Mouse (Mus musculus) midbrain, embryonic 10.5 days (tissue): ENCODE measurements around the gene Atp1b2. TPM values are rescaled to one million over a fixed set of nuclear protein-coding genes. Genes with fewer than 3 reads are reported as not detected.
"Not testable (repeated sequence)": the region's sequence is repeated elsewhere in the genome, so short reads cannot be mapped to it uniquely, and the experiment has no call there.

ENCODE experiments used
- DNase-seq: peaks from one replicate; pipeline ENCODE4 v3.0.0-alpha.2; 2017; ENCODE audit warnings: low spot score
- H3K27ac ChIP-seq: fragments of 300-500 bp; sonication (generic); replicated peaks from 2 replicates; pipeline ENCODE4 v1.5.1; 2016; ENCODE audit warnings: mild to moderate bottlenecking
- H3K27me3 ChIP-seq: fragments of 300-500 bp; sonication (generic); 2 replicates; pipeline ENCODE4 v1.6.1; 2016; ENCODE audit warnings: low read depth, mild to moderate bottlenecking; ENCODE audit not compliant: poor library complexity, severe bottlenecking
- H3K36me3 ChIP-seq: fragments of 300-500 bp; sonication (generic); 2 replicates; pipeline ENCODE4 v1.6.1; 2016; ENCODE audit warnings: mild to moderate bottlenecking, moderate library complexity
- H3K4me1 ChIP-seq: fragments of 300-500 bp; sonication (generic); 2 replicates; pipeline ENCODE4 v1.6.1; 2016
- H3K4me3 ChIP-seq: fragments of 300-500 bp; sonication (generic); 2 replicates; pipeline ENCODE4 v1.5.1; 2016; ENCODE audit warnings: mild to moderate bottlenecking, moderate library complexity
- H3K9me3 ChIP-seq: fragments of 300-500 bp; sonication (generic); replicated peaks from 2 replicates; pipeline ENCODE4 v1.6.1; 2016; ENCODE audit warnings: mild to moderate bottlenecking
- WGBS: fragments of 180-500 bp; shearing (Covaris S2); methylation state at CpG from one replicate; pipeline ENCODE4 v1.1.7; 2016; 5-methylcytosine and 5-hydroxymethylcytosine counted together
- polyA plus RNA-seq: library from polyadenylated mRNA; unstranded; fragments of >200 nt; fragmentation: Nextera tagmentation; extraction: Ambion mirVana; gene quantifications from 2 replicates; pipeline ENCODE4 v1.2.1, GENCODE M21; 2016

The Atp1b2 gene
- polyA plus RNA-seq = 6.0 and 8.6 TPM in 2 replicates

- WGBS = 4% methylated on average over 32 of the region's 32 CpGs
- peak; percentile 78 for DNase-seq
- H3K27ac ChIP-seq = peak within 1 kb of the TSS; percentile 83
Observed at GRCm38 (mm10) chr11:69605726-69606490, at the start of gene Atp1b2. Gene Atp1b2, minus strand, starts transcription at chr11:69605942.

GRCm38 (mm10) chr11:69654760-69655159, 49.0 kb upstream of the Atp1b2 start:
- no peaks in the 10 kb centered on the region for H3K9me3 ChIP-seq
- no peaks in the 10 kb centered on the region for H3K27me3 ChIP-seq
- H3K27ac ChIP-seq = 0 out of 2 replicates have a peak overlapping the region, but pooled peaks have one; percentile 28
- peaks cover 39% of the 10 kb centered on the region for H3K4me1 ChIP-seq
- H3K4me3 ChIP-seq = no peak overlapping the region
- WGBS = 53% methylated on average over 9 of the region's 9 CpGs
- peaks cover 96% of the 10 kb centered on the region for H3K36me3 ChIP-seq
- DNase-seq = no peak

More at GRCm38 (mm10) chr11:69605726-69606490, at the start of gene Atp1b2:
- peaks cover 38% of the 10 kb centered on the region for H3K27me3 ChIP-seq
- H3K36me3 ChIP-seq = 0 out of 2 replicates have a peak, but pooled peaks cover 3% of the 10 kb centered on the region
- H3K9me3 ChIP-seq = no peaks in the 10 kb centered on the region
- H3K4me1 ChIP-seq = peaks cover 24% of the 10 kb centered on the region
- H3K4me3 ChIP-seq = peak within 1 kb of the TSS; percentile 71

- H3K4me1 ChIP-seq = peaks cover 39% of the 10 kb centered on the region
- DNase-seq = no peak
- WGBS = 69% methylated on average over 5 of the region's 5 CpGs
- no peaks in the 10 kb centered on the region for H3K9me3 ChIP-seq
- H3K4me3 ChIP-seq = no peak overlapping the region; the same call in 1 of the 2 replicates
- peaks cover 97% of the 10 kb centered on the region for H3K36me3 ChIP-seq
- no peak overlapping the region for H3K27ac ChIP-seq
- no peaks in the 10 kb centered on the region for H3K27me3 ChIP-seq
Observed at GRCm38 (mm10) chr11:69653399-69653798, 47.7 kb upstream of the Atp1b2 start.

- H3K27me3 ChIP-seq = no peaks in the 10 kb centered on the region
- H3K4me1 ChIP-seq = no peaks in the 10 kb centered on the region
- H3K36me3 ChIP-seq = peaks cover 99% of the 10 kb centered on the region
- H3K4me3 ChIP-seq = no peak overlapping the region
- H3K9me3 ChIP-seq = no peaks in the 10 kb centered on the region
- no peak overlapping the region for H3K27ac ChIP-seq
- WGBS = 96% methylated on average over 5 of the region's 5 CpGs
- DNase-seq = no peak
Observed at GRCm38 (mm10) chr11:69645860-69646259, 40.1 kb upstream of the Atp1b2 start.

- 94% methylated on average over 3 of the region's 3 CpGs for WGBS
- H3K27ac ChIP-seq = no peak overlapping the region
- no peak overlapping the region for H3K4me3 ChIP-seq
- H3K27me3 ChIP-seq = no peaks in the 10 kb centered on the region
- H3K4me1 ChIP-seq = peaks cover 34% of the 10 kb centered on the region
- H3K36me3 ChIP-seq = peaks cover 57% of the 10 kb centered on the region
- H3K9me3 ChIP-seq = no peaks in the 10 kb centered on the region
- DNase-seq = no peak
Observed at GRCm38 (mm10) chr11:69635471-69635870, 29.7 kb upstream of the Atp1b2 start.

GRCm38 (mm10) chr11:69633128-69633866, 27.6 kb upstream of the Atp1b2 start:
- Histone ChIP-seq H3K27ac (peak overlapping the region; percentile 98), H3K9me3 (no peaks in the 10 kb centered on the region), H3K4me1 (peaks cover 34% of the 10 kb centered on the region), H3K36me3 (peaks cover 36% of the 10 kb centered on the region), H3K4me3 (peak overlapping the region; percentile 99), H3K27me3 (no peaks in the 10 kb centered on the region)
- 1% methylated on average over 48 of the region's 50 CpGs for WGBS
- DNase-seq = no peak

- Histone ChIP-seq H3K27me3 (no peaks in the 10 kb centered on the region), H3K9me3 (no peaks in the 10 kb centered on the region), H3K36me3 (peaks cover 28% of the 10 kb centered on the region), H3K27ac (peak within 1 kb of the TSS; percentile 98), H3K4me1 (peaks cover 34% of the 10 kb centered on the region), H3K4me3 (peak within 1 kb of the TSS; percentile 99)
- under 1% methylated on average over 50 of the region's 56 CpGs for WGBS
- DNase-seq = peak; percentile 100
Observed at GRCm38 (mm10) chr11:69632284-69633089, 26.7 kb upstream of the Atp1b2 start, which contains the start of gene Fxr2. Gene Fxr2, plus strand, starts transcription at chr11:69632990.

- DNase-seq = no peak
- WGBS = 59% methylated on average over 1 of the region's 1 CpGs
Observed at GRCm38 (mm10) chr11:69629802-69630201, 24.1 kb upstream of the Atp1b2 start.

GRCm38 (mm10) chr11:69628286-69628685, 22.5 kb upstream of the Atp1b2 start:
- H3K4me1 ChIP-seq = peaks cover 14% of the 10 kb centered on the region

More at GRCm38 (mm10) chr11:69629802-69630201, 24.1 kb upstream of the Atp1b2 start:
- H3K4me3 ChIP-seq = no peak overlapping the region
- H3K36me3 ChIP-seq = peaks cover 4% of the 10 kb centered on the region; the same call in 1 of the 2 replicates
- H3K9me3 ChIP-seq = no peaks in the 10 kb centered on the region
- H3K27ac ChIP-seq = no peak overlapping the region
- H3K4me1 ChIP-seq = peaks cover 25% of the 10 kb centered on the region
- no peaks in the 10 kb centered on the region for H3K27me3 ChIP-seq

GRCm38 (mm10) chr11:69624339-69624738, 18.6 kb upstream of the Atp1b2 start:
- not testable (repeated sequence) for H3K9me3 ChIP-seq, H3K27me3 ChIP-seq, H3K27ac ChIP-seq, H3K36me3 ChIP-seq, DNase-seq, H3K4me3 ChIP-seq
- peaks cover 21% of the 10 kb centered on the region for H3K4me1 ChIP-seq
- 75% methylated on average over 2 of the region's 2 CpGs for WGBS

More at GRCm38 (mm10) chr11:69628286-69628685, 22.5 kb upstream of the Atp1b2 start:
- peak; percentile 83 for DNase-seq
- no peaks in the 10 kb centered on the region for H3K27me3 ChIP-seq
- H3K36me3 ChIP-seq = no peaks in the 10 kb centered on the region
- WGBS = 40% methylated on average over 6 of the region's 6 CpGs
- no peaks in the 10 kb centered on the region for H3K9me3 ChIP-seq
- H3K27ac ChIP-seq = no peak overlapping the region
- no peak overlapping the region for H3K4me3 ChIP-seq

GRCm38 (mm10) chr11:69623006-69623405, 17.3 kb upstream of the Atp1b2 start:
- peak overlapping the region; percentile 59; the same call in 1 of the 2 replicates for H3K4me3 ChIP-seq
- H3K36me3 ChIP-seq = no peaks in the 10 kb centered on the region
- peaks cover 3% of the 10 kb centered on the region; the same call in 1 of the 2 replicates for H3K27me3 ChIP-seq
- H3K27ac ChIP-seq = no peak overlapping the region
- no peak for DNase-seq
- peaks cover 25% of the 10 kb centered on the region for H3K4me1 ChIP-seq
- WGBS = 76% methylated on average over 4 of the region's 4 CpGs
- H3K9me3 ChIP-seq = no peaks in the 10 kb centered on the region

- Histone ChIP-seq H3K4me3 (peak overlapping the region; percentile 59), H3K27ac (peak overlapping the region; percentile 93), H3K4me1 (peaks cover 29% of the 10 kb centered on the region), H3K36me3 (no peaks in the 10 kb centered on the region), H3K9me3 (no peaks in the 10 kb centered on the region), H3K27me3 (peaks cover 9% of the 10 kb centered on the region; the same call in 1 of the 2 replicates)
- DNase-seq = no peak
- 60% methylated on average over 6 of the region's 6 CpGs for WGBS
Observed at GRCm38 (mm10) chr11:69622406-69622805, 16.7 kb upstream of the Atp1b2 start.
